Mouse (Mus musculus): ENCODE measurements around the gene Tff1. TPM values are rescaled to one million over a fixed set of nuclear protein-coding genes. Genes with fewer than 3 reads are reported as not detected.

Gene Tff1
- polyA plus RNA-seq, 1 experiment from 2014 or later: not detected

DNA sequence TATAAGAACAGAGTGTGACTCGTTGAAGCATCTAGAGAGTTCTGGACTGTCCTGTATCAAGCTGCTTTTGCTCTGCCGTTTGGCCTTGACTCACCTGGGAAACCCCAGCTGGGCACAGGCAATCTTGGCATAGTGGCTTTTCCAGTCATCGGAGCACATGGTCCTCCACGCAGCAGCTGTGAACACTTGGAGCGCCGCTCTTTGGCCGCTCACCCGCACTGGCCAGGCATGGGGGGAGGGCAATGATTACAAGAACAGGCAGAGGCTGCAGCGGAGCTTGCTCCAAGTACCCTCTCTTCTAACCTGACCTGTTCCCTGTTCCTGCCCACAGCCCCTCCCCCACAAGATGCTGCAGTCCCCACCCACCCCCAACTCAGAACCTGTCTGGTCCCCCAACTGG lies 28.3 kb upstream of the Tff1 start:
- Histone ChIP-seq H3K4me3 (ENCODE audit: low read depth, low read length) (no peak overlapping the region), H3K9ac (ENCODE audit: low read length) (no peak overlapping the region), H3K27me3 (replicated peaks; ENCODE audit: control insufficient read depth, insufficient read depth, low read length) (no peaks in the 10 kb centered on the region), H3K4me1 (ENCODE audit: control insufficient read depth, insufficient read depth, low read length) (no peaks in the 10 kb centered on the region), H3K9me3 (replicated peaks; ENCODE audit: control insufficient read depth, low read length) (no peaks in the 10 kb centered on the region), H3K36me3 (ENCODE audit: control insufficient read depth, insufficient read depth, low read length) (no peaks in the 10 kb centered on the region), H3K27ac (ENCODE audit: low read depth, low read length) (no peak overlapping the region), H3K4me2 (ENCODE audit: low read length) (no peak overlapping the region)
- no peak for DNase-seq (ENCODE audit: low spot score)
- ATAC-seq: no peak
- 90% methylated on average over 9 of the region's 9 CpGs for WGBS

GRCm38 (mm10) chr17:31192663-31193062 lies 27.6 kb upstream of the Tff1 start:
- no peak for DNase-seq (ENCODE audit: low spot score)
- Histone ChIP-seq H3K27me3 (replicated peaks; ENCODE audit: control insufficient read depth, insufficient read depth, low read length) (no peaks in the 10 kb centered on the region), H3K36me3 (ENCODE audit: control insufficient read depth, insufficient read depth, low read length) (no peaks in the 10 kb centered on the region), H3K9me3 (replicated peaks; ENCODE audit: control insufficient read depth, low read length) (no peaks in the 10 kb centered on the region), H3K4me2 (ENCODE audit: low read length) (no peak overlapping the region), H3K27ac (ENCODE audit: low read depth, low read length) (no peak overlapping the region), H3K9ac (ENCODE audit: low read length) (no peak overlapping the region), H3K4me1 (ENCODE audit: control insufficient read depth, insufficient read depth, low read length) (no peaks in the 10 kb centered on the region), H3K4me3 (ENCODE audit: low read depth, low read length) (no peak overlapping the region)
- 69% methylated on average over 2 of the region's 2 CpGs for WGBS
- ATAC-seq: no peak

GRCm38 (mm10) chr17:31191825-31192224 lies 26.7 kb upstream of the Tff1 start:
- Histone ChIP-seq H3K4me2 (ENCODE audit: low read length) (no peak overlapping the region), H3K4me1 (ENCODE audit: control insufficient read depth, insufficient read depth, low read length) (no peaks in the 10 kb centered on the region), H3K27me3 (replicated peaks; ENCODE audit: control insufficient read depth, insufficient read depth, low read length) (no peaks in the 10 kb centered on the region), H3K9ac (ENCODE audit: low read length) (no peak overlapping the region), H3K36me3 (ENCODE audit: control insufficient read depth, insufficient read depth, low read length) (no peaks in the 10 kb centered on the region), H3K4me3 (ENCODE audit: low read depth, low read length) (no peak overlapping the region), H3K9me3 (replicated peaks; ENCODE audit: control insufficient read depth, low read length) (no peaks in the 10 kb centered on the region), H3K27ac (ENCODE audit: low read depth, low read length) (no peak overlapping the region)
- 70% methylated on average over 8 of the region's 8 CpGs for WGBS
- DNase-seq (ENCODE audit: low spot score) (no peak), ATAC-seq (no peak)

- H3K27ac ChIP-seq (ENCODE audit: low read depth, low read length): no peak overlapping the region
- no peak overlapping the region for H3K4me2 ChIP-seq (ENCODE audit: low read length)
- no peaks in the 10 kb centered on the region for H3K27me3 ChIP-seq (replicated peaks; ENCODE audit: control insufficient read depth, insufficient read depth, low read length)
- no peaks in the 10 kb centered on the region for H3K9me3 ChIP-seq (replicated peaks; ENCODE audit: control insufficient read depth, low read length)
- peak; percentile 77 for DNase-seq (ENCODE audit: low spot score)
- H3K4me1 ChIP-seq (ENCODE audit: control insufficient read depth, insufficient read depth, low read length): no peaks in the 10 kb centered on the region
- 24% methylated on average over 4 of the region's 4 CpGs for WGBS
- H3K36me3 ChIP-seq (ENCODE audit: control insufficient read depth, insufficient read depth, low read length): no peaks in the 10 kb centered on the region
- no peak overlapping the region for H3K4me3 ChIP-seq (ENCODE audit: low read depth, low read length)
- no peak overlapping the region for H3K9ac ChIP-seq (ENCODE audit: low read length)
- ATAC-seq: no peak
Observed at GRCm38 (mm10) chr17:31187370-31187769, 22.3 kb upstream of the Tff1 start.

DNA sequence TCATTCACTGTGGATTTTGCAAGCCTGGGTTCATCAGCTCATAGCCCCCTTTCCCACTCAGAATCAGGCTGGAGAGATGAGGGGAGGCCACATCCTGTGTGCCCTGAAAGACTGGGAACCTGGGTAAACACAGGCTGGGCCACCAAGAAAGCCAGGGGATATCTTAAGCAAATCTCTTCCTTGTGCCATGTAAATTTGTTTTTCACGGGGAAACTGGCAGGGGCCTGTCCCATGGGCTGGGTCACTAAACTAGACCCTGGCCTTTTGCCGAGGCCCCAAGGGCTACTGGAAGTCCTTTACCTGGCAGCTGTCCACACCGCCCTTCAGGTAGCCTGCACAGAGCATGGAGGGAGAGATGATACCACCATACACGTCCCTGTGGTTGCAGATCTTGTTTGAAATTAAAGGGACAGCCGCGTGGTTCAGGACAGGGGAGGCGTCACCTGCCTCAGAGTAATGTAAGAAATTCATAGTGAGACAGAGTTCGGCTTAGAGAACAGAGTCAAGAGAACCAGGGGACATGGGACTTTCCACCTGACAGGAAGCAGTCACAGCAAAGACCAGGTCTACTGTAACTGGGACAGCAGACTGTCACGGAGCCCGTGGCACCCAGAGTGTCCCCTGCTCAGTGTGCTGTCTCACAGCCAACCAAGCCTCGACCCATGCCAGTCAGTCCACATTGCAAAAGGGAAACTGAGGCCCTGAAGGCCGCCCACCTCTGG lies 19.4 kb upstream of the Tff1 start:
- H3K9ac ChIP-seq (ENCODE audit: low read length): no peak overlapping the region
- no peak overlapping the region for H3K27ac ChIP-seq (ENCODE audit: low read depth, low read length)
- H3K4me2 ChIP-seq (ENCODE audit: low read length): no peak overlapping the region
- 84% methylated on average over 12 of the region's 12 CpGs for WGBS
- DNase-seq (ENCODE audit: low spot score) (no peak), ATAC-seq (no peak)
- no peaks in the 10 kb centered on the region for H3K4me1 ChIP-seq (ENCODE audit: control insufficient read depth, insufficient read depth, low read length)
- no peaks in the 10 kb centered on the region for H3K9me3 ChIP-seq (replicated peaks; ENCODE audit: control insufficient read depth, low read length)
- no peaks in the 10 kb centered on the region for H3K36me3 ChIP-seq (ENCODE audit: control insufficient read depth, insufficient read depth, low read length)
- H3K4me3 ChIP-seq (ENCODE audit: low read depth, low read length): no peak overlapping the region
- H3K27me3 ChIP-seq (replicated peaks; ENCODE audit: control insufficient read depth, insufficient read depth, low read length): no peaks in the 10 kb centered on the region

DNA sequence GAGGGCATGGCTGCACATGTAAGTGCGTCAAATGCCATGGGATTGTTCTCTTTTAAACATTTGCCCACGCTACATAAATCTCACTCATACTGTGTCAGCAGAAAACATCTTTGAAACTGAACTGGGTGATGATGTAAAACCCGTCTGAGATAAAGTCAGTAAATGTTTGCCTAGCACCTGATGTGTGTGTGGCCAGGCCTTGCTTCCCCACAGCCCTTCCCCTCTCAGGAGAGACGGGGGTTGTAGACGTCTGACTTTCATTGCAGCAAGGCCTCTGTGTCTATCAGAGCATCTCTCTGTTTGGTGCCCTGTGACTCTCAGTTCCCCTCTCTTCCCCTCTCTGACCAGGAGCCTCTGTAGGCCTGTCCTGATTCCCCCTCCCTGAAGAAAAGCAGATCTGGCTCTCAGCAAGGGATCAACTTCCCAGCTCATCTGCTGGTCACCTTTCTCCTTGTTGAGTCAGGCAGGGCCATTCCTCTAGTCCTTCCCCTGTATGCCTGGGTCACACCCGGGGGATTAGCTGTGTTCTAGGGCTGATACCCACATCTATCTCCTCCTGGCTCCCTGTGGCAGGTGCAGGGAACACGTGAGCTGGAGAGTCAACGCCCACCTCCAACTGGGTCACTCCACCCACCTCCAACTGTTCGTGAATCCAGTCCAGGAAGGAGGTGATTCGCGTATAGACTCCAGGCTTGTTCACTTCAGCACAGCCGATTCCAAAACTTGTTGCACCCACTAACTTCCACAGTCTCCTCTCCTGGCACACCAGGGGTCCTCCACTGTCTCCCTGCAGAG lies 18.3 kb upstream of the Tff1 start:
- ATAC-seq (no peak), DNase-seq (ENCODE audit: low spot score) (no peak)
- H3K4me3 ChIP-seq (ENCODE audit: low read depth, low read length): no peak overlapping the region
- no peaks in the 10 kb centered on the region for H3K4me1 ChIP-seq (ENCODE audit: control insufficient read depth, insufficient read depth, low read length)
- no peak overlapping the region for H3K9ac ChIP-seq (ENCODE audit: low read length)
- WGBS: 75% methylated on average over 12 of the region's 12 CpGs
- H3K4me2 ChIP-seq (ENCODE audit: low read length): no peak overlapping the region
- H3K27me3 ChIP-seq (replicated peaks; ENCODE audit: control insufficient read depth, insufficient read depth, low read length): no peaks in the 10 kb centered on the region
- no peaks in the 10 kb centered on the region for H3K9me3 ChIP-seq (replicated peaks; ENCODE audit: control insufficient read depth, low read length)
- H3K27ac ChIP-seq (ENCODE audit: low read depth, low read length): no peak overlapping the region
- no peaks in the 10 kb centered on the region for H3K36me3 ChIP-seq (ENCODE audit: control insufficient read depth, insufficient read depth, low read length)

GRCm38 (mm10) chr17:31181490-31181889 lies 16.4 kb upstream of the Tff1 start:
- no peaks in the 10 kb centered on the region for H3K27me3 ChIP-seq (replicated peaks; ENCODE audit: control insufficient read depth, insufficient read depth, low read length)
- H3K9ac ChIP-seq (ENCODE audit: low read length): no peak overlapping the region
- 94% methylated on average over 4 of the region's 4 CpGs for WGBS
- no peaks in the 10 kb centered on the region for H3K36me3 ChIP-seq (ENCODE audit: control insufficient read depth, insufficient read depth, low read length)
- no peak overlapping the region for H3K4me3 ChIP-seq (ENCODE audit: low read depth, low read length)
- H3K4me2 ChIP-seq (ENCODE audit: low read length): no peak overlapping the region
- H3K9me3 ChIP-seq (replicated peaks; ENCODE audit: control insufficient read depth, low read length): no peaks in the 10 kb centered on the region
- ATAC-seq (no peak), DNase-seq (ENCODE audit: low spot score) (no peak)
- no peak overlapping the region for H3K27ac ChIP-seq (ENCODE audit: low read depth, low read length)
- H3K4me1 ChIP-seq (ENCODE audit: control insufficient read depth, insufficient read depth, low read length): no peaks in the 10 kb centered on the region

DNA sequence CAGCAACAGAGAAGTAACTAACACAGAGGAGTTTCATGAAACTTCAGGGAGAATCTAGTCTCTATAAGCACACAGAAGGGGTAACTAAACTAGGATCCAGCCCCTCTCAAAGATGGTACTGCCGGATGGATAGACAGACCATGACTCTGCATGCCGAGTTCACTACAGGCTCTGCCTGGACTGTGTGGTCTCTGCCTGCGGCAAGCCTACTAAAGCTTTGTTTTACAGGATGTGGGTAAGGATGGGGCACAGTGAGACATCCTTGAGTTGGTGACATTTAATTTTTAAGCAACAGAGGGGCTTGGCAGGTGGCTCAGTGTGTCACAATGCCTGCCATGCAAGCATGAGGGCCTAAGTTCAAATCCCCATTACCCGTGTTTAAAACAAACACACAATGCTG lies 11.2 kb upstream of the Tff1 start:
- H3K27me3 ChIP-seq (replicated peaks; ENCODE audit: control insufficient read depth, insufficient read depth, low read length): no peaks in the 10 kb centered on the region
- no peak overlapping the region for H3K4me3 ChIP-seq (ENCODE audit: low read depth, low read length)
- H3K4me1 ChIP-seq (ENCODE audit: control insufficient read depth, insufficient read depth, low read length): no peaks in the 10 kb centered on the region
- no peak overlapping the region for H3K27ac ChIP-seq (ENCODE audit: low read depth, low read length)
- H3K9ac ChIP-seq (ENCODE audit: low read length): no peak overlapping the region
- 93% methylated on average over 4 of the region's 4 CpGs for WGBS
- H3K4me2 ChIP-seq (ENCODE audit: low read length): no peak overlapping the region
- DNase-seq (ENCODE audit: low spot score): no peak
- no peaks in the 10 kb centered on the region for H3K36me3 ChIP-seq (ENCODE audit: control insufficient read depth, insufficient read depth, low read length)
- no peak for ATAC-seq
- H3K9me3 ChIP-seq (replicated peaks; ENCODE audit: control insufficient read depth, low read length): no peaks in the 10 kb centered on the region

GRCm38 (mm10) chr17:31169796-31170195 lies 4.7 kb upstream of the Tff1 start:
- Histone ChIP-seq H3K27ac (ENCODE audit: low read depth, low read length) (no peak overlapping the region), H3K27me3 (replicated peaks; ENCODE audit: control insufficient read depth, insufficient read depth, low read length) (no peaks in the 10 kb centered on the region), H3K4me2 (ENCODE audit: low read length) (no peak overlapping the region), H3K4me1 (ENCODE audit: control insufficient read depth, insufficient read depth, low read length) (no peaks in the 10 kb centered on the region), H3K4me3 (ENCODE audit: low read depth, low read length) (no peak overlapping the region), H3K9me3 (replicated peaks; ENCODE audit: control insufficient read depth, low read length) (no peaks in the 10 kb centered on the region), H3K36me3 (ENCODE audit: control insufficient read depth, insufficient read depth, low read length) (no peaks in the 10 kb centered on the region), H3K9ac (ENCODE audit: low read length) (no peak overlapping the region)
- ATAC-seq (no peak), DNase-seq (ENCODE audit: low spot score) (no peak)
- 92% methylated on average over 5 of the region's 5 CpGs for WGBS
